Mouse (Mus musculus): ENCODE results near the gene B4galnt4.

Gene B4galnt4

GRCm38 (mm10) chr7:141119487-141119886 lies 58.6 kb downstream of the B4galnt4 start:
- DNase-seq (ENCODE audit: low spot score in 2 of 2): no peak

GRCm38 (mm10) chr7:141120605-141121004 lies 59.7 kb downstream of the B4galnt4 start:
- no peak for DNase-seq (ENCODE audit: low spot score in 2 of 2)

- no peak for DNase-seq (ENCODE audit: low spot score in 2 of 2)
Measured at GRCm38 (mm10) chr7:141121051-141121531, 60.2 kb downstream of the B4galnt4 start.

All from spleen, postnatal 4 days (tissue).